Mouse (Mus musculus) brown adipose tissue, adult 24 weeks (tissue): ENCODE results near the gene Fam84b. TPM values are rescaled to one million over a fixed set of nuclear protein-coding genes. Genes with fewer than 3 reads are reported as not detected.

Experiments
- H3K27ac ChIP-seq: fragments of 200-500 bp; replicated peaks from 2 replicates; pipeline ENCODE4 v1.5.1; 2012; ENCODE audit warnings: low read depth, mild to moderate bottlenecking, low read length
- H3K4me1 ChIP-seq: fragments of 200-500 bp; 2 replicates; pipeline ENCODE4 v1.6.1; 2012; ENCODE audit warnings: low read length, mixed read lengths; ENCODE audit not compliant: control insufficient read depth, insufficient read depth, insufficient read length
- H3K4me3 ChIP-seq: fragments of 200-500 bp; 2 replicates; pipeline ENCODE4 v1.5.1; 2012; ENCODE audit warnings: low read depth, mild to moderate bottlenecking, low read length, moderate library complexity; ENCODE audit not compliant: insufficient read depth
- polyA plus RNA-seq: library from polyadenylated mRNA; stranded (reverse); fragments of >200 nt; gene quantifications from 2 replicates; pipeline ENCODE4 v1.2.4, GENCODE M21; 2012; ENCODE audit not compliant: missing spikeins, insufficient read depth, insufficient read length

Gene Fam84b
- polyA plus RNA-seq, 1 experiment: 3.1 TPM

GRCm38 (mm10) chr15:60839539-60840295, 13.9 kb downstream of the Fam84b start:
- H3K27ac ChIP-seq: peak overlapping the region; percentile 72
- H3K4me1 ChIP-seq: peaks cover 22% of the 10 kb centered on the region
- no peak overlapping the region for H3K4me3 ChIP-seq

- H3K4me1 ChIP-seq: peaks cover 27% of the 10 kb centered on the region
- H3K4me3 ChIP-seq: no peak overlapping the region
- H3K27ac ChIP-seq: peak overlapping the region; percentile 59
Observed at GRCm38 (mm10) chr15:60838135-60838534, 15.4 kb downstream of the Fam84b start.

GRCm38 (mm10) chr15:60837719-60838118, 15.9 kb downstream of the Fam84b start:
- Histone ChIP-seq H3K4me3 (no peak overlapping the region), H3K4me1 (peaks cover 27% of the 10 kb centered on the region), H3K27ac (peak overlapping the region; percentile 31; the same call in 1 of the 2 replicates)

GRCm38 (mm10) chr15:60836321-60836720, 17.3 kb downstream of the Fam84b start:
- Histone ChIP-seq H3K4me3 (no peak overlapping the region), H3K4me1 (peaks cover 27% of the 10 kb centered on the region), H3K27ac (no peak overlapping the region)

GRCm38 (mm10) chr15:60834598-60835571, 18.7 kb downstream of the Fam84b start:
- H3K4me3 ChIP-seq: no peak overlapping the region
- no peak overlapping the region for H3K27ac ChIP-seq
- peaks cover 21% of the 10 kb centered on the region for H3K4me1 ChIP-seq

DNA sequence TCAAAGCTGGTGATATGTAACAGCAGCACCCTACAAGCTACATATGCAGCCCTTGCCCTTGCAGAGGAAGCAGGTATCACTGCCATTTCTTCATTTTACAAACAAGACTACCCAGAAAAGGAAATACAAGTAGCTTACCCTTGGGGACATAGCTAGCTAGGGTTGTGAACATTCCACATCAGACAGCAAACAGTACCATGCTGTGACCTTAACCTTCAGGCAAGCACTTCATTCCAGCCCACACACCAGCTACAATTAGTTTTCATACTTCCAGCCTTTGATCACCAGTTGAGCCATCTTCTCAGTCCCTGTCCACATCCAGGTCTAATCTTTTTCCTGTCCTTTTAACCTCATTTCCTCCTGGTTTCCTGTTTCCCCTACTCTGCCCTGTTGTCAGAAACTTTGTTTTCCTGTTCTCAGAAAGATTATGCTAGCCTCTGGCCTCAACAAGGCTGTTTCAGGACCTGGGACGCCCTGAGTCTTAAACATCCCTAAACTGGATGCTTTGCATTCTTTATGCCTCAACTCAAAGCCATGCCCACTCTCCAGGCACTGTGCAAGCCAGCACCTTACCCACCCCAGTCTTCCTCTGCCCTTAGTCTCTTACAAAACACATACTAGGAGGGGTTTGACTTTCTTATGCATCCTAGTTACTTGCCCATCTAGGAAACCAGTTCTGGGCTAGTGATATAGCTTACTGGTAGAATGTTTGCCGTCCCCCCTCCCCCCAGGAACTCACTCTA, 19.9 kb downstream of the Fam84b start:
- H3K4me3 ChIP-seq: no peak overlapping the region
- peaks cover 11% of the 10 kb centered on the region for H3K4me1 ChIP-seq
- H3K27ac ChIP-seq: no peak overlapping the region

DNA sequence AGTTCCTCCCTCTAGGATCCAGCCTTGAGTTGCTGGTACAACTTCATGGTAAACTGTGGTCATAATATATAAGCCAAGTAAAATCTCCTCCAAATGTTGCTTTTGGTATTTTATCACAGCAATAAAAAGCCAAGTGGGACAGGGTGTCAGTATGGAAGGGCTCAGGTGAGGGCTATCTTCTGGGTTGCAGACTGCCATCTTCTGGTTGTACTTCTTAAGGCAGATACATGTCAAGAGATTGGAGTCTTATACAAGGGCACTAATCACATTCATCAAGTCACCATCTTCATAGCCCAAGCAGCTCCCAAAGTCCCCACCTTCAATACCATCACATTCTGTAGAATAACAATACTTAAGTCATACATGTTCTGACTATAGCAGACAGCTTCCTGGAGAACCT, 21.0 kb downstream of the Fam84b start:
- Histone ChIP-seq H3K27ac (no peak overlapping the region), H3K4me3 (no peak overlapping the region), H3K4me1 (peaks cover 5% of the 10 kb centered on the region; the same call in 1 of the 2 replicates)

- no peak overlapping the region for H3K4me3 ChIP-seq
Observed at GRCm38 (mm10) chr15:60826226-60826625, 27.4 kb downstream of the Fam84b start.

DNA sequence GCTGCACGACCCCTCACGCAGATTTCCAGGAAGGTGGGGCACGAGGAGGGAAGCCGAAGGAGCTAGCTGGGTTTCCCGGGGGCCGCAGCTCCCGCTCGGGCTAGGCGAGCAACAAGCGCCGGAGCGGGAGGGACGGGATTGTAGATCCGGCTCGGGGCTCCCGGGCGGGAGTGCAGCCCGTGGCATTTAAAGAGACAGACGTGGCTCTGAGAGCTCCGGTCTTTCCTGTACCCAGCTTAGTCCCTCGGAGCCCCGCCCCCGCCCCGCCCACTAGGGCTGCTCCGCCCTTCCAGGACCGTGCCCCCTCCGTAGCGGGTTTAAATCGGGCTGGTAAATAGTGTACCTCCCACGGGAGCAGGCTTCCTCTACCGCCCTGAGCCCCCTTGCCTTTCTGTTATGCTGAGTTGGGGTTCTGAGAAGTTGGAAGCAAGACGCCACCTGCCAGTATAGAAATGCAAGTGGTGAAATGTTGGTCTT, 28.8 kb downstream of the Fam84b start:
- H3K4me3 ChIP-seq: peak overlapping the region; percentile 91
- peak overlapping the region; percentile 85 for H3K27ac ChIP-seq
- H3K4me1 ChIP-seq: no peaks in the 10 kb centered on the region; the same call in 1 of the 2 replicates

More at GRCm38 (mm10) chr15:60826226-60826625, 27.4 kb downstream of the Fam84b start:
- Histone ChIP-seq H3K4me1 (no peaks in the 10 kb centered on the region; the same call in 1 of the 2 replicates), H3K27ac (no peak overlapping the region)

GRCm38 (mm10) chr15:60823870-60824709, 29.5 kb downstream of the Fam84b start:
- H3K4me3 ChIP-seq: peak overlapping the region; percentile 91
- no peaks in the 10 kb centered on the region; the same call in 1 of the 2 replicates for H3K4me1 ChIP-seq
- peak overlapping the region; percentile 85 for H3K27ac ChIP-seq

GRCm38 (mm10) chr15:60823620-60823869, 30.0 kb downstream of the Fam84b start:
- peak overlapping the region; percentile 85 for H3K27ac ChIP-seq
- peak overlapping the region; percentile 91 for H3K4me3 ChIP-seq
- H3K4me1 ChIP-seq: no peaks in the 10 kb centered on the region; the same call in 1 of the 2 replicates

DNA sequence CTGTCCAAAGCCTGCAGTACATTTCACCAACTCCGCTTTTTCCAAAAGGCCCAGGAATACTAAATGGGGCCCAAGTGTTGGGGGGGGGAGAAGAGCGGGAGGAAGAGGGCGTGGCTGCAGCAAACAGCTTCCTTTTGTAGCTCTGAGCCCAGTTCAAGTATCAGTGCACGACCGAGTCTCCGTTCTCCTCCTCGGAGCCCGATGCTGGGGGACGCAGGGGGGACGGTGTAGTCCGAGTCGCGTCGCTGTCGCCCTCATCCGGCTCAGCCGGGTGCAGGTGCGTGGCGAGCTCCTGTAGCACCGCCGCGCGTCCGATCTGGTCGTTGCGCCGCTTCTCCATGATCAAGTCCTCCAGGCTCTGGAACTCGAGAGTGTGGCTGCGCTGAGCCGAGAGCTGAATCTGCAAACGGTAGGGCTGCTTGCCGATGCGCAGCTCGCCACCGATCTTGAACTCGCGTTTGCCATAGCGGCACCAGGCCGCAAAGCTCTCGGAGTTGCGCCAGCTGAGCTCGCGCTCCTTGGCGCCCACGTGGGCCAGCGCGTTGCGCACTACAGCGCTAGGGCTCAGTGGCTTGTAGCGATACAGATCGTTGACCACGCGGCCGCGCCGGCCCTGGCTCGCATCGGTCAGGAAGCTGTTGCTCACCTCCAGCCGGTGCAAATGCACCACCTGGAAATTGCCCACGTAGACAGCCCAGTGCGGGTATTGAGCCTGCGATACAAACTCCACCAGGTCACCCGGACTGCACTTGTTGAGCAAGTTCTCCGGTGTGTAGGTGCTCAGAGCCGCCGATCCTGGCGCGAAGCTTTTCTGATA, 30.6 kb downstream of the Fam84b start:
- peak overlapping the region; percentile 85 for H3K27ac ChIP-seq
- no peaks in the 10 kb centered on the region; the same call in 1 of the 2 replicates for H3K4me1 ChIP-seq
- H3K4me3 ChIP-seq: peak overlapping the region; percentile 91

DNA sequence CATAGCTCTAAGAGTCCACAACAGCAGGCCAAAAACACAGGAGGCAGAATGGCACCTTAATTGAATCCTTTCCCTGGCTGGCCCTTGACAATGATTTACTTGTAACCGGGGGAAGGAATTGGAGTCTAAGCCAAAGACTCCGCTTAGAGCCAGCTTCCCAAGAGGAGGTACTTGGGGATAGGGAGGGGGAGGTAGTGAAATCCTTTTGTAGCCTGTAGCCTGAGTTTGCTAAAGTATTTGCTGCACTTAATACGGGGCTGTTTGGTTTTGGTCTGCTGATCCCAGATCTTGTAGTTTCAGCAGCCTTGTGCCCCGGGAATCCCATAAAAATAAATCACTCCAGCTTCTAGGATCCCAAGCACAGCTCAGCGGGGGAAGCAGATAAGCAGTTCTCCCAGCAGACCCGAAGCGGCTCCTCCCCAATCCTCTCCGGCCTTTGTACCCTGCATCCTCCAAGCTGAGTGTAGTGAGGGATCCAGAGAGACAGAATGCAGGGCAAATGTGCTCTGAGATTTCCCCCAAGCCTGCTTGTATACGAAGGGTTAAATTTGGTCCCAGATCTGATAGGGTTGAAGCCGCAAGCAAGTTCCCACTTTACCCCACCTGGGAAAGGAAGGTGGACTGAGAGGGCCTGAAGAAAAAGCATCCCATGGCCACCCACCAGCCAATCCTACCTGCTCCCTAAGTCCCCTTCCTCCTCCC, 31.3 kb downstream of the Fam84b start:
- H3K4me3 ChIP-seq: peak overlapping the region; percentile 91
- peak overlapping the region; percentile 19; the same call in 1 of the 2 replicates for H3K27ac ChIP-seq

More for the DNA sequence above, 31.3 kb downstream of the Fam84b start:
- H3K4me1 ChIP-seq: no peaks in the 10 kb centered on the region; the same call in 1 of the 2 replicates
